Mouse (Mus musculus): Measurements from ENCODE around the gene Aatf. TPM values are rescaled to one million over a fixed set of nuclear protein-coding genes. Genes with fewer than 3 reads are reported as not detected.
"Not testable (repeated sequence)": the region's sequence is repeated elsewhere in the genome, so short reads cannot be mapped to it uniquely, and the experiment has no call there.

Aatf gene
- polyA plus RNA-seq, 1 experiment from 2014 or later: 59.5 TPM

GRCm38 (mm10) chr11:84392066-84392465, 121.3 kb downstream of the Aatf start:
- not testable (repeated sequence) for H3K27me3 ChIP-seq; H3K9ac ChIP-seq (replicated peaks); H3K9me3 ChIP-seq; H3K4me3 ChIP-seq (replicated peaks); ATAC-seq; H3K27ac ChIP-seq; H3K4me2 ChIP-seq (replicated peaks)
- Histone ChIP-seq H3K36me3 (peaks cover 30% of the 10 kb centered on the region), H3K4me1 (replicated peaks) (peaks cover 31% of the 10 kb centered on the region)
- 76% methylated on average over 7 of the region's 7 CpGs for WGBS

- ATAC-seq: no peak
- Histone ChIP-seq H3K27ac (no peak overlapping the region), H3K9me3 (no peaks in the 10 kb centered on the region), H3K27me3 (no peaks in the 10 kb centered on the region), H3K4me2 (replicated peaks) (no peak overlapping the region), H3K36me3 (peaks cover 30% of the 10 kb centered on the region), H3K9ac (replicated peaks) (no peak overlapping the region), H3K4me3 (replicated peaks) (no peak overlapping the region), H3K4me1 (replicated peaks) (peaks cover 28% of the 10 kb centered on the region)
- 89% methylated on average over 8 of the region's 8 CpGs for WGBS
Measured at GRCm38 (mm10) chr11:84391126-84391525, 122.2 kb downstream of the Aatf start.

- peaks cover 31% of the 10 kb centered on the region for H3K36me3 ChIP-seq
- no peak overlapping the region for H3K9ac ChIP-seq (replicated peaks)
- no peak overlapping the region for H3K4me2 ChIP-seq (replicated peaks)
- H3K4me3 ChIP-seq (replicated peaks): no peak overlapping the region
- H3K9me3 ChIP-seq: no peaks in the 10 kb centered on the region
- H3K27me3 ChIP-seq: no peaks in the 10 kb centered on the region
- 83% methylated on average over 6 of the region's 6 CpGs for WGBS
- no peak for ATAC-seq
- no peak overlapping the region for H3K27ac ChIP-seq
- peaks cover 23% of the 10 kb centered on the region for H3K4me1 ChIP-seq (replicated peaks)
Measured at GRCm38 (mm10) chr11:84389332-84389731, 124.0 kb downstream of the Aatf start.

- WGBS: 65% methylated on average over 6 of the region's 6 CpGs
- Histone ChIP-seq H3K9ac (replicated peaks) (no peak overlapping the region), H3K36me3 (peaks cover 10% of the 10 kb centered on the region; the same call in 1 of the 2 replicates), H3K4me1 (replicated peaks) (peaks cover 29% of the 10 kb centered on the region), H3K9me3 (no peaks in the 10 kb centered on the region), H3K27me3 (no peaks in the 10 kb centered on the region), H3K27ac (0 out of 2 replicates have a peak overlapping the region, but pooled peaks have one; percentile 0), H3K4me2 (replicated peaks) (no peak overlapping the region), H3K4me3 (replicated peaks) (no peak overlapping the region)
- no peak for ATAC-seq
Measured at GRCm38 (mm10) chr11:84383891-84384290, 129.4 kb downstream of the Aatf start.

GRCm38 (mm10) chr11:84382450-84382849, 130.9 kb downstream of the Aatf start:
- H3K36me3 ChIP-seq: peaks cover 10% of the 10 kb centered on the region; the same call in 1 of the 2 replicates
- no peak for ATAC-seq
- no peaks in the 10 kb centered on the region for H3K27me3 ChIP-seq
- no peak overlapping the region for H3K4me2 ChIP-seq (replicated peaks)
- WGBS: 47% methylated on average over 13 of the region's 13 CpGs
- no peaks in the 10 kb centered on the region for H3K9me3 ChIP-seq
- no peak overlapping the region for H3K9ac ChIP-seq (replicated peaks)
- peaks cover 24% of the 10 kb centered on the region; the same call in 1 of the 2 replicates for H3K4me1 ChIP-seq (replicated peaks)
- H3K4me3 ChIP-seq (replicated peaks): no peak overlapping the region
- H3K27ac ChIP-seq: peak overlapping the region; percentile 57; the same call in 1 of the 2 replicates

GRCm38 (mm10) chr11:84376510-84377365, 136.6 kb downstream of the Aatf start:
- no peak overlapping the region for H3K4me3 ChIP-seq (replicated peaks)
- no peaks in the 10 kb centered on the region for H3K9me3 ChIP-seq
- no peak overlapping the region for H3K4me2 ChIP-seq (replicated peaks)
- H3K9ac ChIP-seq (replicated peaks): no peak overlapping the region
- peak overlapping the region; percentile 79 for H3K27ac ChIP-seq
- no peaks in the 10 kb centered on the region for H3K27me3 ChIP-seq
- H3K4me1 ChIP-seq (replicated peaks): peaks cover 26% of the 10 kb centered on the region
- peaks cover 10% of the 10 kb centered on the region; the same call in 1 of the 2 replicates for H3K36me3 ChIP-seq
- peak; percentile 69 for ATAC-seq
- 29% methylated on average over 13 of the region's 13 CpGs for WGBS

GRCm38 (mm10) chr11:84375951-84376496, 137.3 kb downstream of the Aatf start:
- peak; percentile 48 for ATAC-seq
- Histone ChIP-seq H3K27ac (peak overlapping the region; percentile 79), H3K4me3 (replicated peaks) (no peak overlapping the region), H3K9ac (replicated peaks) (no peak overlapping the region), H3K36me3 (peaks cover 10% of the 10 kb centered on the region; the same call in 1 of the 2 replicates), H3K4me2 (replicated peaks) (0 out of 2 replicates have a peak overlapping the region, but pooled peaks have one; percentile 9), H3K9me3 (no peaks in the 10 kb centered on the region), H3K27me3 (no peaks in the 10 kb centered on the region), H3K4me1 (replicated peaks) (peaks cover 27% of the 10 kb centered on the region)
- 8% methylated on average over 3 of the region's 3 CpGs for WGBS

- H3K9me3 ChIP-seq: no peaks in the 10 kb centered on the region
- H3K27me3 ChIP-seq: no peaks in the 10 kb centered on the region
- H3K4me2 ChIP-seq (replicated peaks): no peak overlapping the region
- 81% methylated on average over 4 of the region's 4 CpGs for WGBS
- no peak overlapping the region for H3K9ac ChIP-seq (replicated peaks)
- no peak overlapping the region for H3K4me3 ChIP-seq (replicated peaks)
- H3K36me3 ChIP-seq: peaks cover 10% of the 10 kb centered on the region; the same call in 1 of the 2 replicates
- no peak for ATAC-seq
- H3K4me1 ChIP-seq (replicated peaks): peaks cover 40% of the 10 kb centered on the region
- H3K27ac ChIP-seq: peak overlapping the region; percentile 37; the same call in 1 of the 2 replicates
Measured at GRCm38 (mm10) chr11:84373122-84373521, 140.2 kb downstream of the Aatf start.

Other genes with a start within 250 kb of the Aatf start
- 57.5 and 62.7 TPM in 2 replicates for gene Lhx1, start 12.0 kb upstream of the Aatf start, polyA plus RNA-seq (2015; fragmentation: Nextera tagmentation; extraction: Ambion mirVana)